Mouse (Mus musculus) megakaryocyte, embryonic 14.5 days (primary cell): Measurements from ENCODE around the gene Stk39.

Experiments
- FLI1 ChIP-seq: IDR thresholded peaks from 2 replicates; pipeline ENCODE4 v1.6.1; 2012; ENCODE audit warnings: low read length, inconsistent platforms, mixed read lengths
- GATA1 ChIP-seq: IDR thresholded peaks from 3 replicates; pipeline ENCODE4 v1.6.1; 2012; ENCODE audit warnings: mixed read lengths, low read length, inconsistent platforms, borderline replicate concordance

DNA sequence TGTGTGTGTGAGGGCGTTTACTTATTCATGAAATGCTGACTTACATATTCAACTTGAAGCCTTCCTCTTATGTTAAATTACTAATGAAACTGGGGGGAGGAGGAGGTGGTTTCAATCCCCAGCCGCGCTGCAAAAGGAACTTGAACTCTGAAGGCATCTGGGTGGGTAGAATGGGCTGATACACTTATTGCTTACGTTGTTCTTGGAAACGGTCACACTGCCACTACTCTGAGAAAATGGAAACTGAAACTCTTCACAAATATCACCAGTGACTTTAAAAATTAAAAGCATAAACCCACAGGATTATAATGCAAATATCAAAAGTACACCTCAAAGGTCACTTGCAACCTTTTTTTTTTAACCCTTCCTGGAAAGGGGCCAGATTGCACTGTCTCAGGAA is 37.5 kb downstream of the Stk39 start:
- TF ChIP-seq GATA1 (no peak), FLI1 (no peak)
